Mouse (Mus musculus): ENCODE data around the gene Tacc2. TPM values are rescaled to one million over a fixed set of nuclear protein-coding genes. Genes with fewer than 3 reads are reported as not detected.

The Tacc2 gene
- polyA plus RNA-seq, 1 experiment from 2014 or later: 19.8 TPM

- Histone ChIP-seq H3K4me2 (replicated peaks; ENCODE audit: low read depth, low read length) (no peak overlapping the region), H3K9me3 (ENCODE audit: low read length) (no peaks in the 10 kb centered on the region), H3K27ac (ENCODE audit: low read length) (no peak overlapping the region), H3K36me3 (ENCODE audit: insufficient read depth, low read length) (no peaks in the 10 kb centered on the region), H3K27me3 (replicated peaks; ENCODE audit: insufficient read depth, low read length) (no peaks in the 10 kb centered on the region), H3K9ac (replicated peaks; ENCODE audit: low read depth) (no peak overlapping the region), H3K4me1 (ENCODE audit: insufficient read depth, low read depth, low read length) (no peaks in the 10 kb centered on the region; the same call in 1 of the 2 replicates), H3K4me3 (ENCODE audit: low read depth, low read length) (no peak overlapping the region)
- WGBS: 52% methylated on average over 22 of the region's 22 CpGs
- DNase-seq (ENCODE audit: low spot score): peak; percentile 50
- TF ChIP-seq EP300 (IDR thresholded peaks at IDR 0.05): no peak
- TF ChIP-seq CTCF (IDR thresholded peaks at IDR 0.05): peak; percentile 7; the same call in 1 of the 2 replicates
- ATAC-seq: no peak; the same call in 1 of the 2 replicates
These were observed 54.5 kb downstream of the Tacc2 start for GRCm38 (mm10) chr7:130631553-130632378.

GRCm38 (mm10) chr7:130632379-130632732 is 55.1 kb downstream of the Tacc2 start:
- H3K4me3 ChIP-seq (ENCODE audit: low read depth, low read length): no peak overlapping the region
- H3K4me2 ChIP-seq (replicated peaks; ENCODE audit: low read depth, low read length): no peak overlapping the region
- no peaks in the 10 kb centered on the region for H3K36me3 ChIP-seq (ENCODE audit: insufficient read depth, low read length)
- peaks cover 4% of the 10 kb centered on the region; the same call in 1 of the 2 replicates for H3K4me1 ChIP-seq (ENCODE audit: insufficient read depth, low read depth, low read length)
- no peaks in the 10 kb centered on the region for H3K27me3 ChIP-seq (replicated peaks; ENCODE audit: insufficient read depth, low read length)
- H3K9ac ChIP-seq (replicated peaks; ENCODE audit: low read depth): no peak overlapping the region
- H3K27ac ChIP-seq (ENCODE audit: low read length): no peak overlapping the region
- DNase-seq (ENCODE audit: low spot score): no peak
- 89% methylated on average over 5 of the region's 5 CpGs for WGBS
- TF ChIP-seq EP300 (IDR thresholded peaks at IDR 0.05) (no peak), CTCF (IDR thresholded peaks at IDR 0.05) (no peak)
- ATAC-seq: no peak
- H3K9me3 ChIP-seq (ENCODE audit: low read length): no peaks in the 10 kb centered on the region

- no peak for TF ChIP-seq EP300 (IDR thresholded peaks at IDR 0.05)
- TF ChIP-seq CTCF (IDR thresholded peaks at IDR 0.05): no peak
- Histone ChIP-seq H3K4me3 (ENCODE audit: low read depth, low read length) (no peak overlapping the region), H3K27me3 (replicated peaks; ENCODE audit: insufficient read depth, low read length) (no peaks in the 10 kb centered on the region), H3K27ac (ENCODE audit: low read length) (no peak overlapping the region), H3K4me1 (ENCODE audit: insufficient read depth, low read depth, low read length) (peaks cover 4% of the 10 kb centered on the region; the same call in 1 of the 2 replicates), H3K9me3 (ENCODE audit: low read length) (no peaks in the 10 kb centered on the region), H3K4me2 (replicated peaks; ENCODE audit: low read depth, low read length) (no peak overlapping the region), H3K9ac (replicated peaks; ENCODE audit: low read depth) (no peak overlapping the region), H3K36me3 (ENCODE audit: insufficient read depth, low read length) (no peaks in the 10 kb centered on the region)
- 76% methylated on average over 4 of the region's 4 CpGs for WGBS
- no peak for DNase-seq (ENCODE audit: low spot score)
- ATAC-seq: no peak
These were observed 57.1 kb downstream of the Tacc2 start for GRCm38 (mm10) chr7:130634259-130634871.

- Histone ChIP-seq H3K9ac (replicated peaks; ENCODE audit: low read depth) (no peak overlapping the region), H3K9me3 (ENCODE audit: low read length) (no peaks in the 10 kb centered on the region), H3K4me1 (ENCODE audit: insufficient read depth, low read depth, low read length) (peaks cover 4% of the 10 kb centered on the region; the same call in 1 of the 2 replicates), H3K4me2 (replicated peaks; ENCODE audit: low read depth, low read length) (no peak overlapping the region), H3K27ac (ENCODE audit: low read length) (no peak overlapping the region), H3K27me3 (replicated peaks; ENCODE audit: insufficient read depth, low read length) (no peaks in the 10 kb centered on the region), H3K36me3 (ENCODE audit: insufficient read depth, low read length) (no peaks in the 10 kb centered on the region), H3K4me3 (ENCODE audit: low read depth, low read length) (no peak overlapping the region)
- WGBS: 33% methylated on average over 7 of the region's 7 CpGs
- no peak for TF ChIP-seq EP300 (IDR thresholded peaks at IDR 0.05)
- TF ChIP-seq CTCF (IDR thresholded peaks at IDR 0.05): no peak
- no peak for ATAC-seq
- no peak for DNase-seq (ENCODE audit: low spot score)
These were observed 58.0 kb downstream of the Tacc2 start for GRCm38 (mm10) chr7:130635212-130635611.

- peak; percentile 24; the same call in 1 of the 2 replicates for ATAC-seq
- WGBS: 56% methylated on average over 3 of the region's 3 CpGs
- peaks cover 4% of the 10 kb centered on the region; the same call in 1 of the 2 replicates for H3K4me1 ChIP-seq (ENCODE audit: insufficient read depth, low read depth, low read length)
These were observed 59.0 kb downstream of the Tacc2 start for GRCm38 (mm10) chr7:130636274-130636673.

GRCm38 (mm10) chr7:130636902-130637301 is 59.7 kb downstream of the Tacc2 start:
- no peak overlapping the region for H3K9ac ChIP-seq (replicated peaks; ENCODE audit: low read depth)
- no peak overlapping the region for H3K4me2 ChIP-seq (replicated peaks; ENCODE audit: low read depth, low read length)
- ATAC-seq (no peak), DNase-seq (ENCODE audit: low spot score) (no peak)
- no peaks in the 10 kb centered on the region for H3K27me3 ChIP-seq (replicated peaks; ENCODE audit: insufficient read depth, low read length)
- H3K4me3 ChIP-seq (ENCODE audit: low read depth, low read length): no peak overlapping the region
- TF ChIP-seq CTCF (IDR thresholded peaks at IDR 0.05): no peak
- TF ChIP-seq EP300 (IDR thresholded peaks at IDR 0.05): no peak
- H3K4me1 ChIP-seq (ENCODE audit: insufficient read depth, low read depth, low read length): peaks cover 4% of the 10 kb centered on the region; the same call in 1 of the 2 replicates
- H3K36me3 ChIP-seq (ENCODE audit: insufficient read depth, low read length): no peaks in the 10 kb centered on the region
- H3K27ac ChIP-seq (ENCODE audit: low read length): no peak overlapping the region
- H3K9me3 ChIP-seq (ENCODE audit: low read length): no peaks in the 10 kb centered on the region
- WGBS: 66% methylated on average over 4 of the region's 4 CpGs

More at GRCm38 (mm10) chr7:130636274-130636673, 59.0 kb downstream of the Tacc2 start:
- H3K27ac ChIP-seq (ENCODE audit: low read length): no peak overlapping the region
- H3K9ac ChIP-seq (replicated peaks; ENCODE audit: low read depth): no peak overlapping the region
- no peaks in the 10 kb centered on the region for H3K36me3 ChIP-seq (ENCODE audit: insufficient read depth, low read length)
- H3K4me2 ChIP-seq (replicated peaks; ENCODE audit: low read depth, low read length): no peak overlapping the region
- DNase-seq (ENCODE audit: low spot score): peak; percentile 40
- H3K9me3 ChIP-seq (ENCODE audit: low read length): no peaks in the 10 kb centered on the region
- no peak overlapping the region for H3K4me3 ChIP-seq (ENCODE audit: low read depth, low read length)
- TF ChIP-seq CTCF (IDR thresholded peaks at IDR 0.05) (no peak), EP300 (IDR thresholded peaks at IDR 0.05) (no peak; the same call in 1 of the 2 replicates)
- no peaks in the 10 kb centered on the region for H3K27me3 ChIP-seq (replicated peaks; ENCODE audit: insufficient read depth, low read length)
